Mouse (Mus musculus) embryonic facial prominence, embryonic 13.5 days (tissue): ENCODE data around the gene Ifit1bl2. TPM values are rescaled to one million over a fixed set of nuclear protein-coding genes. Genes with fewer than 3 reads are reported as not detected.
"Not testable (repeated sequence)": the region's sequence is repeated elsewhere in the genome, so short reads cannot be mapped to it uniquely, and the experiment has no call there.

Experiments
- ATAC-seq: fragments of 200-750 bp; cut with Nextera tagmentation; 2 replicates; pipeline ENCODE4 v1.8.0; 2017; ENCODE audit warnings: low read depth; ENCODE audit not compliant: insufficient number of reproducible peaks, insufficient read depth, low FRiP score, low TSS enrichment
- H3K27ac ChIP-seq: fragments of 300-500 bp; sonication (generic); 2 replicates; pipeline ENCODE4 v1.5.1; 2015; ENCODE audit warnings: moderate library complexity, mild to moderate bottlenecking, inconsistent platforms
- H3K27me3 ChIP-seq: fragments of 300-500 bp; sonication (generic); 2 replicates; pipeline ENCODE4 v1.6.1; 2015; ENCODE audit warnings: mild to moderate bottlenecking, inconsistent platforms
- H3K36me3 ChIP-seq: fragments of 300-500 bp; sonication (generic); 2 replicates; pipeline ENCODE4 v1.6.1; 2015; ENCODE audit warnings: mild to moderate bottlenecking, inconsistent platforms
- H3K4me1 ChIP-seq: fragments of 300-500 bp; sonication (generic); 2 replicates; pipeline ENCODE4 v1.6.1; 2015; ENCODE audit warnings: inconsistent platforms
- H3K4me2 ChIP-seq: fragments of 300-500 bp; sonication (generic); 2 replicates; pipeline ENCODE4 v1.6.1; 2015; ENCODE audit warnings: moderate library complexity, mild to moderate bottlenecking, inconsistent platforms
- H3K4me3 ChIP-seq: fragments of 300-500 bp; sonication (generic); 2 replicates; pipeline ENCODE4 v1.5.1; 2015; ENCODE audit warnings: mild to moderate bottlenecking, inconsistent platforms
- H3K9ac ChIP-seq: fragments of 300-500 bp; sonication (generic); 2 replicates; pipeline ENCODE4 v1.6.1; 2015; ENCODE audit warnings: mild to moderate bottlenecking, inconsistent platforms
- H3K9me3 ChIP-seq: fragments of 300-500 bp; sonication (generic); 2 replicates; pipeline ENCODE4 v1.6.1; 2016; ENCODE audit warnings: inconsistent platforms
- WGBS: fragments of 180-500 bp; shearing (Covaris S2); methylation state at CpG from one replicate; pipeline ENCODE4 v1.1.7; 2015; ENCODE audit warnings: mixed read lengths; 5-methylcytosine and 5-hydroxymethylcytosine counted together
- polyA plus RNA-seq: library from polyadenylated mRNA; unstranded; fragments of >200 nt; fragmentation: Nextera tagmentation; extraction: Ambion mirVana; gene quantifications from 2 replicates; pipeline ENCODE4 v1.2.1, GENCODE M21; 2015

Gene Ifit1bl2
- polyA plus RNA-seq, 1 experiment from 2014 or later, result 0.18 TPM

GRCm38 (mm10) chr19:34647630-34648029 is 7.1 kb upstream of the Ifit1bl2 start:
- not testable (repeated sequence) for H3K9ac ChIP-seq, H3K36me3 ChIP-seq, H3K4me2 ChIP-seq, H3K4me3 ChIP-seq, H3K27me3 ChIP-seq, H3K4me1 ChIP-seq, H3K9me3 ChIP-seq, ATAC-seq, H3K27ac ChIP-seq
- 84% methylated on average over 8 of the region's 8 CpGs for WGBS

GRCm38 (mm10) chr19:34642616-34643015 is 2.1 kb upstream of the Ifit1bl2 start:
- WGBS, result 52% methylated on average over 5 of the region's 5 CpGs
- Histone ChIP-seq H3K4me1 (peaks cover 6% of the 10 kb centered on the region; the same call in 1 of the 2 replicates), H3K27ac (no peak overlapping the region), H3K4me2 (no peak overlapping the region), H3K4me3 (no peak overlapping the region), H3K9ac (no peak overlapping the region), H3K36me3 (no peaks in the 10 kb centered on the region), H3K27me3 (0 out of 2 replicates have a peak, but pooled peaks cover 3% of the 10 kb centered on the region), H3K9me3 (no peaks in the 10 kb centered on the region)
- ATAC-seq, result no peak

GRCm38 (mm10) chr19:34636933-34637557 is 3.5 kb downstream of the Ifit1bl2 start:
- Histone ChIP-seq H3K4me1 (peaks cover 6% of the 10 kb centered on the region; the same call in 1 of the 2 replicates), H3K27ac (no peak overlapping the region), H3K4me2 (no peak overlapping the region), H3K4me3 (no peak overlapping the region), H3K27me3 (0 out of 2 replicates have a peak, but pooled peaks cover 4% of the 10 kb centered on the region), H3K9ac (no peak overlapping the region), H3K36me3 (no peaks in the 10 kb centered on the region), H3K9me3 (no peaks in the 10 kb centered on the region)
- no peak for ATAC-seq
- 8% methylated on average over 3 of the region's 3 CpGs for WGBS

- ATAC-seq, result no peak
- 0 out of 2 replicates have a peak, but pooled peaks cover 4% of the 10 kb centered on the region for H3K27me3 ChIP-seq
- no peak overlapping the region for H3K4me2 ChIP-seq
- H3K9me3 ChIP-seq, result no peaks in the 10 kb centered on the region
- H3K4me3 ChIP-seq, result no peak overlapping the region
- no peak overlapping the region for H3K27ac ChIP-seq
- H3K9ac ChIP-seq, result no peak overlapping the region
- H3K4me1 ChIP-seq, result no peaks in the 10 kb centered on the region
- no peaks in the 10 kb centered on the region for H3K36me3 ChIP-seq
- WGBS, result 72% methylated on average over 2 of the region's 2 CpGs
Observed at GRCm38 (mm10) chr19:34633484-34633883, 7.1 kb downstream of the Ifit1bl2 start.

GRCm38 (mm10) chr19:34631487-34631886 is 9.1 kb downstream of the Ifit1bl2 start:
- Histone ChIP-seq H3K4me1 (no peaks in the 10 kb centered on the region), H3K9me3 (no peaks in the 10 kb centered on the region), H3K4me3 (no peak overlapping the region), H3K27ac (no peak overlapping the region), H3K9ac (no peak overlapping the region), H3K36me3 (no peaks in the 10 kb centered on the region), H3K27me3 (no peaks in the 10 kb centered on the region), H3K4me2 (no peak overlapping the region)
- no peak for ATAC-seq

GRCm38 (mm10) chr19:34627496-34627895 is 13.0 kb downstream of the Ifit1bl2 start:
- Histone ChIP-seq H3K4me3 (no peak overlapping the region), H3K9me3 (no peaks in the 10 kb centered on the region), H3K4me2 (no peak overlapping the region), H3K36me3 (no peaks in the 10 kb centered on the region), H3K27ac (no peak overlapping the region), H3K4me1 (no peaks in the 10 kb centered on the region), H3K9ac (no peak overlapping the region), H3K27me3 (no peaks in the 10 kb centered on the region)
- WGBS, result 78% methylated on average over 2 of the region's 2 CpGs
- ATAC-seq, result no peak

- H3K36me3 ChIP-seq, result no peaks in the 10 kb centered on the region
- WGBS, result 67% methylated on average over 4 of the region's 4 CpGs
- H3K27me3 ChIP-seq, result no peaks in the 10 kb centered on the region
- ATAC-seq, result no peak
- no peak overlapping the region for H3K4me2 ChIP-seq
- no peaks in the 10 kb centered on the region for H3K4me1 ChIP-seq
- H3K9ac ChIP-seq, result no peak overlapping the region
- H3K4me3 ChIP-seq, result no peak overlapping the region
- no peaks in the 10 kb centered on the region for H3K9me3 ChIP-seq
- H3K27ac ChIP-seq, result no peak overlapping the region
Observed at GRCm38 (mm10) chr19:34624663-34625062, 15.9 kb downstream of the Ifit1bl2 start.

GRCm38 (mm10) chr19:34623781-34624180 is 16.8 kb downstream of the Ifit1bl2 start:
- Histone ChIP-seq H3K4me1 (no peaks in the 10 kb centered on the region), H3K27me3 (no peaks in the 10 kb centered on the region), H3K4me2 (no peak overlapping the region), H3K27ac (no peak overlapping the region), H3K9ac (no peak overlapping the region), H3K9me3 (no peaks in the 10 kb centered on the region), H3K36me3 (no peaks in the 10 kb centered on the region), H3K4me3 (no peak overlapping the region)
- ATAC-seq, result no peak
- 93% methylated on average over 6 of the region's 6 CpGs for WGBS

GRCm38 (mm10) chr19:34620871-34621270 is 19.7 kb downstream of the Ifit1bl2 start:
- H3K4me2 ChIP-seq, result no peak overlapping the region
- no peaks in the 10 kb centered on the region for H3K36me3 ChIP-seq
- no peak for ATAC-seq
- H3K4me1 ChIP-seq, result no peaks in the 10 kb centered on the region
- H3K4me3 ChIP-seq, result no peak overlapping the region
- no peaks in the 10 kb centered on the region for H3K9me3 ChIP-seq
- no peak overlapping the region for H3K27ac ChIP-seq
- no peaks in the 10 kb centered on the region for H3K27me3 ChIP-seq
- H3K9ac ChIP-seq, result no peak overlapping the region
- WGBS, result 94% methylated on average over 5 of the region's 5 CpGs

- ATAC-seq, H3K4me1 ChIP-seq, H3K36me3 ChIP-seq, H3K27ac ChIP-seq, H3K27me3 ChIP-seq, H3K4me2 ChIP-seq, H3K4me3 ChIP-seq, H3K9me3 ChIP-seq, H3K9ac ChIP-seq: not testable (repeated sequence)
- 83% methylated on average over 5 of the region's 11 CpGs for WGBS
Observed at GRCm38 (mm10) chr19:34612243-34613001, 28.1 kb downstream of the Ifit1bl2 start.

- WGBS, result 71% methylated on average over 3 of the region's 3 CpGs
- H3K4me3 ChIP-seq, result not testable (repeated sequence)
Observed at GRCm38 (mm10) chr19:34610118-34610517, 30.4 kb downstream of the Ifit1bl2 start.

More at GRCm38 (mm10) chr19:34610118-34610517, 30.4 kb downstream of the Ifit1bl2 start:
- not testable (repeated sequence) for H3K9me3 ChIP-seq, H3K27ac ChIP-seq, H3K27me3 ChIP-seq, H3K4me2 ChIP-seq, H3K36me3 ChIP-seq, ATAC-seq, H3K4me1 ChIP-seq, H3K9ac ChIP-seq
